8 mouse cellular contexts compared by ENCODE assay signal in the genomic region with DNA sequence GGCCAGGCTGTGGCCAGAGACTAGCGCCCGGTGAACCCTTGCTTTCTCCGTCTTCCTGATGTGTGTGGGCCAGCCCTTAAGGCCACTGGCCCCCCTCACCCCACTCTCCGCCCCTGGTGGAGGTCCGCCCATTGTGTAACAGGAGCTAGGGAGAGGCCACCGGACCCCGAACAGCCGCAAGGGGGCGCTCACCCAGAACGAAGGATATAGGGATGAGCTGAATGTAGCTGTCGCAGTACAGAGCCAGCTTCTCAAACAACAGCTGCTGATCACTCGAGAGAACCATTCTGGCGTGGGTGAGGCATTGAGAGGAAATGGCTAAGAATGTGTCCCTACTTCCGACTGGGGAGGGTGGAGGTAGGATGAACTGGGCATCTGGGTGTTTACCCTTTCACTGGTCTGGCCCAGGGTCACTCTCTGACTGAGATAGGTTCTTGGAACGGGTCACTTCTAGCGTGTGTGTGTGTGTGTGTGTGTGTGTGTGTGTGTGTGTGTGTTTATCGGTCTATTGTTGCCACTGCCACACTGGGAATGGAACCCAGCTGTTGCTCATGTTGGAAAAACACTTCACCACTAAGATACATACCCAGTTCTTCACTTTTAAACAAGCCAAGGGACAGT. TPM values are rescaled to one million over a fixed set of nuclear protein-coding genes. Genes with fewer than 3 reads are reported as not detected.
A peak's percentile ranks its signal among the peaks of the same experiment; 100 is the strongest.
DNase-seq lines count a peak whose midpoint lies in the region; ATAC-seq lines count a peak whose summit lies in the region.

No protein-coding gene starts in this region.

- intact Hi-C loops in gastrocnemius, postnatal 14 days (cut with DNase I; ENCODE audit: low total_unique reads) = no loop called here
- intact Hi-C loops in left cerebral cortex, postnatal 10 days (cut with DNase I) = no loop called here

- DNase-seq in adrenal gland, adult (ENCODE audit: inconsistent age in 2 of 2, low spot score in 1 of 2) = peak; percentile 88 to 96
- DNase-seq in embryo, embryonic 10.5 days (ENCODE audit: low spot score) = peak; percentile 94
- peak; percentile 96 for DNase-seq in gastrocnemius, postnatal 14 days
- DNase-seq in left cerebral cortex, postnatal 10 days (ENCODE audit: extremely low spot score in 1 of 2, low spot score in 2 of 2) = peak; percentile 70 to 94
- DNase-seq in right cerebral cortex, postnatal 10 days (ENCODE audit: low spot score in 2 of 2) = peak; percentile 85 to 86
- DNase-seq in urinary bladder, postnatal 14 days (ENCODE audit: low spot score) = peak; percentile 94

- peak; percentile 56 for ATAC-seq in inflammation-experienced regulatory T-cells, adult 6 months
- peak; percentile 75 for ATAC-seq in megakaryocyte progenitor cell, adult 5-6 weeks (replicated peaks; ENCODE audit: poor library complexity)

RNA-seq across cellular contexts. Expression of a gene that starts 8.3 kb away (rescaled TPM):
- total RNA-seq in gastrocnemius, postnatal 14 days (2021) = under 1 TPM; 0.29 to 0.41 TPM
- under 1 TPM in 1 of 3 experiments, not detected in 2; 0.21 TPM for polyA plus RNA-seq in inflammation-experienced regulatory T-cells, adult 6 months (2017; shearing (Covaris generic))
- total RNA-seq in left cerebral cortex, postnatal 10 days (2021) = 1 to 10 TPM; 1.2 to 1.8 TPM
- total RNA-seq in megakaryocyte progenitor cell, adult 5-6 weeks (2015) = 0.15 and 1.1 TPM in 2 replicates
- not detected in 2 replicates for total RNA-seq in megakaryocyte progenitor cell, adult 5-6 weeks (2017)

RNA-seq across cellular contexts. Expression of a gene that starts 8.3 kb away (rescaled TPM):
- total RNA-seq in gastrocnemius, postnatal 14 days (2021) = 10 to 100 TPM in 1 of 2 experiments, 1 to 10 TPM in 1; 7.4 to 11.6 TPM
- not detected for polyA plus RNA-seq in inflammation-experienced regulatory T-cells, adult 6 months (2017; shearing (Covaris generic))
- total RNA-seq in left cerebral cortex, postnatal 10 days (2021) = 10 to 100 TPM in 1 of 2 experiments, 1 to 10 TPM in 1; 9.7 to 10.9 TPM
- total RNA-seq in megakaryocyte progenitor cell, adult 5-6 weeks (2015) = 3.0 and 4.6 TPM in 2 replicates
- total RNA-seq in megakaryocyte progenitor cell, adult 5-6 weeks (2017) = 3.4 and 3.9 TPM in 2 replicates

RNA-seq across cellular contexts. Expression of a gene that starts 12.7 kb away (rescaled TPM):
- 1,000 to 10,000 TPM; 2,162 to 2,185 TPM for total RNA-seq in gastrocnemius, postnatal 14 days (2021)
- polyA plus RNA-seq in inflammation-experienced regulatory T-cells, adult 6 months (2017; shearing (Covaris generic)) = 1,000 to 10,000 TPM; 1,678 to 2,599 (median 2,226) TPM
- total RNA-seq in left cerebral cortex, postnatal 10 days (2021) = 1,000 to 10,000 TPM; 1,579 to 1,597 TPM
- 1,115 and 1,144 TPM in 2 replicates for total RNA-seq in megakaryocyte progenitor cell, adult 5-6 weeks (2015)
- total RNA-seq in megakaryocyte progenitor cell, adult 5-6 weeks (2017) = 325 and 354 TPM in 2 replicates

RNA-seq across cellular contexts. Expression of a gene that starts 48.2 kb away (rescaled TPM):
- 1 to 10 TPM; 5.4 to 6.0 TPM for total RNA-seq in gastrocnemius, postnatal 14 days (2021)
- not detected for polyA plus RNA-seq in inflammation-experienced regulatory T-cells, adult 6 months (2017; shearing (Covaris generic))
- 10 to 100 TPM; 49.0 to 49.5 TPM for total RNA-seq in left cerebral cortex, postnatal 10 days (2021)
- total RNA-seq in megakaryocyte progenitor cell, adult 5-6 weeks (2015) = 1.4 and 2.1 TPM in 2 replicates
- 2.1 and 2.8 TPM in 2 replicates for total RNA-seq in megakaryocyte progenitor cell, adult 5-6 weeks (2017)

Comparison
In these comparisons a context has a peak if more than half of its experiments do, and no peak if none do; other contexts are left out.
1. Peak in every context shown above with its lines: DNase-seq and ATAC-seq.